Mouse (Mus musculus): Measurements from ENCODE around the gene 2300003K06Rik. TPM values are rescaled to one million over a fixed set of nuclear protein-coding genes. Genes with fewer than 3 reads are reported as not detected.
"Not testable (repeated sequence)": the region's sequence is repeated elsewhere in the genome, so short reads cannot be mapped to it uniquely, and the experiment has no call there.

Gene 2300003K06Rik
- total RNA-seq (2021): not detected
- long read RNA-seq, experiment 1: 0 reads
- long read RNA-seq, experiment 2: 0 reads

- DNase-seq (ENCODE audit: low spot score): no peak
Measured at GRCm38 (mm10) chr11:99837966-99838365, at the start of gene 2300003K06Rik. Gene 2300003K06Rik, minus strand, starts transcription at chr11:99838066.

DNA sequence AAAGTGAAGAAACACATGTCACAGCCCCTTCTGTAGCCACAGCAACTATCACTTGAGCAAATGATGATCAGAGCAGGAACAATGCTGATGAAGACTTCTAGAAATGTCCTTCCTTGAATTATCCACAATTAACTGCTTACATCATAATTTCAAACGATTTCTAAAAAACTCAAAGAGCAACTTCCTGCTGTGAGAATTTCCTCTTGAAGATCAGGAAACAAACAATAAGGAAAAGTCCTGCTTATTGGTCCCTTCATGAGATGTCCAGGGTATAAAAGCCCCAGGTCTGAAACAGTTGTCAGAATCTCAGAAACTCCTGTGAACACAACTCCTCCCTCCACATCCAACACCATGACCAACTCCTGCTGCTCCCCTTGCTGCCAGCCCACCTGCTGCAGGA, 41.0 kb upstream of the 2300003K06Rik start, which contains the start of gene Gm11567:
Gm11567 (plus strand) TSS at position 301 of the 400 bp plus-strand sequence.
- not testable (repeated sequence) for DNase-seq (ENCODE audit: low spot score)

DNA sequence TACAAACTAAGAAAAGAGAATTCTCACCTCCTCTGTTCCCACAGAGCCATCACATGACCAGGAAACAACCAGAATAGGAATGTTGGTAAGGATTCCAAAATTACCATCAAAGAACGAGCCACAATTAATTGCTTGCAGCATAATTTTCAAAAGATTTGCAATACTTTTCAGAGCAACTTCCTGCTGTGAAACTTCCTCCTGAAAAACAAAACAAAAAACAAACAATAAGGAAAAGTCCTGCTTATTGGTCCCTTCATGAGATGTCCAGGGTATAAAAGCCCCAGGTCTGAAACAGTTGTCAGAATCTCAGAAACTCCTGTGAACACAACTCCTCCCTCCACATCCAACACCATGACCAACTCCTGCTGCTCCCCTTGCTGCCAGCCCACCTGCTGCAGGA, 35.2 kb upstream of the 2300003K06Rik start, which contains the start of gene Krtap9-1:
Krtap9-1 (plus strand) TSS at position 301 of the 400 bp plus-strand sequence.
- not testable (repeated sequence) for DNase-seq (ENCODE audit: low spot score)

DNA sequence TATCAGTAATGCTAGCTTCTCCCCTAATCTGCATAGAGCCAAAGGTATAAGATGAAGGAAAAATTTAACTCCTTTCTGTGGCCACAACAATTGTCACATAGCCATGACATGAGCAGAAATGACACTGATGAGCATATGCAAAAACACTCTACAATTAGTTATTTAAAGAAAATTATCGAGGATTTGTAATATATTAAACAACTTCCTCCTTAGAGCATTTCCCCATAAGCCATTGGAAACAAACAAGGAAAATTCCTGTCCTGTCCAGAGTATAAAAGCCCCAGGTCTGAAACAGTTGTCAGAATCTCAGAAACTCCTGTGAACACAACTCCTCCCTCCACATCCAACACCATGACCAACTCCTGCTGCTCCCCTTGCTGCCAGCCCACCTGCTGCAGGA, 26.3 kb upstream of the 2300003K06Rik start, which contains the start of gene Gm11559:
Gm11559 (plus strand) TSS at position 301 of the 400 bp plus-strand sequence.
- DNase-seq (ENCODE audit: low spot score): not testable (repeated sequence)

DNA sequence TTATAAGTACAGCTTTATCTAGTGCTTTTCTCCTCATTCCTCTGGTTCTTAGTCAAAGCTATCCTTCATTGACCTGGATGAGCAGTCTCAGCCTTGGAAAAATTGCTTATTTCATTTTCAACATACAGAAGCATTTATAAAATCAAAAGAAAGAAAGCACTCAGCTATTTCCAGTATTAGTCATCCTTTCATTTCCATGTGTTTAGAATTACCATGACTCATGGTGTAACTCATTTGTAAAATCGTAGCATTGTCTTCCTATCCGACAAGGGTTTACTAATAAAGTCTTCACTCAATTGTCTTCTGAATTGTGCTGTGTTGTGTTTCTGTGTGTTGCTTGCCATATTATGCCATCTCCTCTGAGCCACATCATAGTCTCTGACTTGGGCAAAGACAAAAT, 20.9 kb upstream of the 2300003K06Rik start:
- DNase-seq (ENCODE audit: low spot score): no peak

GRCm38 (mm10) chr11:99857617-99858016, 19.8 kb upstream of the 2300003K06Rik start, which contains the start of gene Gm11568:
Gene Gm11568, plus strand, starts transcription at chr11:99857917.
- no peak for DNase-seq (ENCODE audit: low spot score)

GRCm38 (mm10) chr11:99854121-99854520, 16.3 kb upstream of the 2300003K06Rik start:
- DNase-seq (ENCODE audit: low spot score): no peak

DNA sequence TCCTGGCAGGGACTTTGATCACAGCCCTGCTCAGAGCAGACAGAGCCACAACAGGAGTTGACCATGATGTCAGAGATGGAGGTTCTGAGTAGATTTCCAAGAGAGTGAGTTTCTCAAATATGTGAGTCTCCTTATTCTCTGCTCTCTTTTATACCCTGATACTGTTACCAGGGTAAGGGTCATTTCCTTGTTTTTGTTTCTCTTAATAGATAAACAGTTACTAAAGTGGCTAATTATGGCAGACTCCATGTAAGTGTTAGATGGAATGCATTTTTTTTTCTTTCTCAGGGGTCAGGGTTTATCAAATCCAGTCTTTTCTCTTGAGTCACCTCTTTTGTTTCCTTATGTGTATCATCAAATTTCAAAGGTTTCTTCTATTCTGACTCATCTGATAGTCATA, 13.6 kb upstream of the 2300003K06Rik start, which contains the start of gene Krtap4-16:
Krtap4-16 (minus strand) TSS at position 101 of the 400 bp plus-strand sequence.
- no peak for DNase-seq (ENCODE audit: low spot score)

GRCm38 (mm10) chr11:99846746-99847145, 8.9 kb upstream of the 2300003K06Rik start:
- DNase-seq (ENCODE audit: low spot score): no peak

GRCm38 (mm10) chr11:99842185-99842584, 4.3 kb upstream of the 2300003K06Rik start:
- DNase-seq (ENCODE audit: low spot score): no peak

GRCm38 (mm10) chr11:99815566-99815965, 22.3 kb downstream of the 2300003K06Rik start, which contains the start of gene Gm11564:
Gene Gm11564, minus strand, starts transcription at chr11:99815666.
- DNase-seq (ENCODE audit: low spot score): not testable (repeated sequence)

DNA sequence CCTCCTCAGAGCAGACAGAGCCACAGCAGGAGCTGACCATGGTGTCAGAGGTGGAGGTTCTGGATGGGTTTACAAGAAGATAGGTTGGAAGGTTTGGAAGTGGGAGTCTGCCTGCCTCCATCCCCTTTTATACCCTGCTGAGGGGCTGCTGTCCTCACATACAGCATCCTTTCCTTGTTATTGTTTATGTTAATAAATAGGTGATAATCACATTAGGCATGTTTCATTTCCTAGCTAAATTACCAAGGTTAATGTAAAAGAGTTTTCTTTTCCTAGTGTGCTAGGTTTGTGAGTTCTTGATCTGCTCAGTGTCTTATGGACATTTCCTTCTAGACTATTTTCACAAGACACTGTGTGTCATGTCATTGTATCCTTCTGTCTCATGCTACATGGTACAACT, 28.1 kb downstream of the 2300003K06Rik start, which contains the start of gene Krtap4-13:
Krtap4-13 (minus strand) TSS at position 101 of the 400 bp plus-strand sequence.
- DNase-seq (ENCODE audit: low spot score): not testable (repeated sequence)

- DNase-seq (ENCODE audit: low spot score): not testable (repeated sequence)
Measured at GRCm38 (mm10) chr11:99804346-99804745, 33.5 kb downstream of the 2300003K06Rik start, which contains the start of gene Gm11554. Gene Gm11554, minus strand, starts transcription at chr11:99804446.

DNA sequence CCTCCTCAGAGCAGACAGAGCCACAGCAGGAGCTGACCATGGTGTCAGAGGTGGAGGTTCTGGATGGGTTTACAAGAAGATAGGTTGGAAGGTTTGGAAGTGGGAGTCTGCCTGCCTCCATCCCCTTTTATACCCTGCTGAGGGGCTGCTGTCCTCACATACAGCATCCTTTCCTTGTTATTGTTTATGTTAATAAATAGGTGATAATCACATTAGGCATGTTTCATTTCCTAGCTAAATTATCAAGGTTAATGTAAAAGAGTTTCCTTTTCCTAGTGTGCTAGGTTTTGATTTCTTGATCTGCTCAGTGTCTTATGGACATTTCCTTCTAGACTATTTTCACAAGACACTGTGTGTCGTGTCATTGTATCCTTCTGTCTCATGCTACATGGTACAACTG, 39.0 kb downstream of the 2300003K06Rik start, which contains the start of gene Gm11569:
Gm11569 (minus strand) TSS at position 101 of the 400 bp plus-strand sequence.
- DNase-seq (ENCODE audit: low spot score): not testable (repeated sequence)

DNA sequence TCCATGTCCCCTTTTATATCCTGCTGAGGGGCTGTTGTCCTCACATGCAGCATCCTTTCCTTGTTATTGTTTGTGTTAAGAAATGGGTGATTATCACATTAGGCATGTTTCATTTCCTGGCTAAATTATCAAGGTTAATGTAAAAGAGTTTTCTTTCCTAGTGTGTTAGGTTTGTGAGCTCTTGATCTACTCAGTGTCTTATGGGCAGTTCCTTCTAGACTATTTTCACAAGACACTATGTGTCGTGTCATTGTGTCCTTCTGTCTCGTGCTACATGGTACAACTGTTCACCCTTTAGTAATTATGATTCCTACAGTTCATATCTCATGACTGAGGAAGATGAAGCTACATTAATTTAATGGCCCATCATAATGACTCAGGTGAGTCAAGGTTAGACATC, 44.5 kb downstream of the 2300003K06Rik start, which contains the start of gene Gm11596:
Gm11596 (minus strand) TSS at position 101 of the 400 bp plus-strand sequence.
- no peak for DNase-seq (ENCODE audit: low spot score)

Other genes starting within 250 kb of the 2300003K06Rik start
- gene Krtap1-3, start 246.7 kb downstream of the 2300003K06Rik start, total RNA-seq (2021): not detected
- gene Krtap9-3, start 240.0 kb downstream of the 2300003K06Rik start, total RNA-seq (2021): not detected
- gene Gm11938, start 234.8 kb downstream of the 2300003K06Rik start, total RNA-seq (2021): not detected
- gene Gm11937, start 227.9 kb downstream of the 2300003K06Rik start, total RNA-seq (2021): not detected
- not detected for gene Krtap2-4, start 223.2 kb downstream of the 2300003K06Rik start, total RNA-seq (2021)
- not detected for gene Gm11562, start 217.6 kb downstream of the 2300003K06Rik start, total RNA-seq (2021)
- gene Krtap4-1, start 209.8 kb downstream of the 2300003K06Rik start, total RNA-seq (2021): not detected
- gene Krtap4-2, start 203.0 kb downstream of the 2300003K06Rik start, total RNA-seq (2021): not detected
- not detected for gene Krtap4-7, start 194.0 kb downstream of the 2300003K06Rik start, total RNA-seq (2021)
- not detected for gene Gm11555, start 187.8 kb downstream of the 2300003K06Rik start, total RNA-seq (2021)
- gene Gm11563, start 179.1 kb downstream of the 2300003K06Rik start, total RNA-seq (2021): not detected
- not detected for gene Krtap4-6, start 172.1 kb downstream of the 2300003K06Rik start, total RNA-seq (2021)
- gene Gm14190, start 147.3 kb downstream of the 2300003K06Rik start, total RNA-seq (2021): not detected
- not detected for gene Gm14180, start 103.8 kb downstream of the 2300003K06Rik start, total RNA-seq (2021)
- not detected for gene Gm11595, start 65.2 kb downstream of the 2300003K06Rik start, total RNA-seq (2021)
- gene Krtap4-8, start 57.4 kb downstream of the 2300003K06Rik start, total RNA-seq (2021): not detected
- gene Krtap4-9, start 52.9 kb downstream of the 2300003K06Rik start, total RNA-seq (2021): not detected
- gene Gm11596, start 44.6 kb downstream of the 2300003K06Rik start, total RNA-seq (2021): not detected
- gene Gm11569, start 39.1 kb downstream of the 2300003K06Rik start, total RNA-seq (2021): not detected
- not detected for gene Gm11554, start 33.6 kb downstream of the 2300003K06Rik start, total RNA-seq (2021)
- not detected for gene Krtap4-13, start 28.2 kb downstream of the 2300003K06Rik start, total RNA-seq (2021)
- not detected for gene Gm11564, start 22.4 kb downstream of the 2300003K06Rik start, total RNA-seq (2021)
- not detected for gene Krtap4-16, start 13.5 kb upstream of the 2300003K06Rik start, total RNA-seq (2021)
- gene Gm11568, start 19.9 kb upstream of the 2300003K06Rik start, total RNA-seq (2021): not detected
- gene Gm11559, start 26.4 kb upstream of the 2300003K06Rik start, total RNA-seq (2021): not detected
- not detected for gene Krtap9-1, start 35.3 kb upstream of the 2300003K06Rik start, total RNA-seq (2021)
- gene Gm11567, start 41.1 kb upstream of the 2300003K06Rik start, total RNA-seq (2021): not detected
- gene Krtap31-1, start 69.9 kb upstream of the 2300003K06Rik start, total RNA-seq (2021): not detected
- gene Gm11565, start 76.7 kb upstream of the 2300003K06Rik start, total RNA-seq (2021): not detected
- gene Krtap31-2, start 98.2 kb upstream of the 2300003K06Rik start, total RNA-seq (2021): not detected
- not detected for gene Krtap9-5, start 110.4 kb upstream of the 2300003K06Rik start, total RNA-seq (2021)
- gene Krtap29-1, start 141.0 kb upstream of the 2300003K06Rik start, total RNA-seq (2021): not detected
- not detected for gene Krtap16-1, start 148.5 kb upstream of the 2300003K06Rik start, total RNA-seq (2021)
- gene Krtap17-1, start 155.9 kb upstream of the 2300003K06Rik start, total RNA-seq (2021): not detected
- gene Krt33a, start 178.1 kb upstream of the 2300003K06Rik start, total RNA-seq (2021): under 1 TPM in 1 of 2 experiments, not detected in 1; 0.21 TPM
- not detected for gene Krt33b, start 191.8 kb upstream of the 2300003K06Rik start, total RNA-seq (2021)
- under 1 TPM in 1 of 2 experiments, not detected in 1; 0.25 TPM for gene Krt34, start 203.5 kb upstream of the 2300003K06Rik start, total RNA-seq (2021)
- gene Krt31, start 212.5 kb upstream of the 2300003K06Rik start, total RNA-seq (2021): not detected